ENCODE assay signal across 17 mouse cellular contexts in the genomic region with DNA sequence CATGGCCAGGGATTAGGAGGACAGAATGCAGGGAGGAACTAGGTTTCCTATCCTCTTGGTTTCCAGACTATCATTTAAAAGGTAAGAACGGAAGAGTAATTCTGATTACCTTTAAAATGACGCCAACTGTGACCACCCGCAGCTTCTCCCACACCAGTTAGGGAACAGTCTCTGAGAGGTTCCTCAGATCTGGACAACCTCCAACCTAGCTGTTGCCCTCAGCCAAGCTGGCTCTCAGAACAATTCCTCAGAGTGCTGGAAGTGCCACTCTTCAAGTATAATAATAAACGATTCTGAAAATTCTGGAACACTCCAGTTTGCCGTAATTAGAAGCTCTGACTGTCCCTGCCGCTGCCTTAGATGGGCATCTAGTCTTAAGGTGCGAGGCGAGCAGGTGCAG. TPM values are rescaled to one million over a fixed set of nuclear protein-coding genes. Genes with fewer than 3 reads are reported as not detected.
DNase-seq lines count a peak whose midpoint lies in the region; TF ChIP-seq lines count a peak whose summit lies in the region.
"Had no signal": no experiment of that assay in that cellular context is flagged by ENCODE, and none has a peak within 500 bp of the region (broad histone marks: within the 10 kb centered on the region; RNA-seq: fewer than 3 reads in every experiment).

No protein-coding gene starts in this region.

- H3K4me3 ChIP-seq in layer of hippocampus, adult 2 months = no peak overlapping the region
- H3K4me3 ChIP-seq: embryonic facial prominence, embryonic 10.5 days; forebrain, embryonic 12.5 days; heart, embryonic 15.5 days; hindbrain, embryonic 12.5 days had no signal

- no peak for TF ChIP-seq CTCF in layer of hippocampus, adult 2 months (conservative IDR thresholded peaks at IDR 0.05)

- 0 out of 2 replicates have a peak overlapping the region, but pooled peaks have one; percentile 8 for H3K27ac ChIP-seq in layer of hippocampus, adult 2 months
- H3K27ac ChIP-seq: embryonic facial prominence, embryonic 10.5 days; forebrain, embryonic 12.5 days; heart, embryonic 15.5 days; hindbrain, embryonic 12.5 days; liver, embryonic 14.5 days; macrophage had no signal

- no peak for DNase-seq in layer of hippocampus, adult 2 months (ENCODE audit: low spot score in 2 of 2)
- DNase-seq in layer of hippocampus, adult 11-12 months (ENCODE audit: low spot score) = no peak
- DNase-seq in cerebellum, adult 8-10 months = peak; percentile 38
- peak; percentile 41 to 65 for DNase-seq in cerebellum, postnatal 25 days
- DNase-seq in lung, postnatal 25 days (ENCODE audit: low spot score) = peak; percentile 56
- no peak for DNase-seq in urinary bladder, postnatal 4 days (ENCODE audit: low spot score in 2 of 2)
- no peak for DNase-seq in thymus, adult 18-20 months
- DNase-seq: adrenal gland, adult 2 months; gastrocnemius, postnatal 10 days; kidney, postnatal 4 days; thymus, postnatal 25 days had no signal

RNA-seq across cellular contexts. Expression of a gene that starts 16.0 kb away (rescaled TPM):
- 10 to 100 TPM; 18.5 to 21.0 TPM for total RNA-seq in layer of hippocampus, adult 2 months (2021)

RNA-seq across cellular contexts. Expression of a gene that starts 44.2 kb away (rescaled TPM):
- total RNA-seq in layer of hippocampus, adult 2 months (2021) = 10 to 100 TPM; 10.8 to 11.3 TPM

RNA-seq across cellular contexts. Expression of a gene that starts 44.3 kb away (rescaled TPM):
- 100 to 1,000 TPM; 190 to 207 TPM for total RNA-seq in layer of hippocampus, adult 2 months (2021)

Comparison
In these comparisons a context has a peak if more than half of its experiments do, and no peak if none do; other contexts are left out.
1. DNase-seq: peak in cerebellum, adult 8-10 months (single experiment), cerebellum, postnatal 25 days (2 of 2) and lung, postnatal 25 days (single experiment); none in layer of hippocampus, adult 2 months (0 of 2), layer of hippocampus, adult 11-12 months (single experiment), urinary bladder, postnatal 4 days (0 of 2) and thymus, adult 18-20 months (0 of 2).